Comparison of ENCODE assay signal across 14 mouse cellular contexts in the genomic region with DNA sequence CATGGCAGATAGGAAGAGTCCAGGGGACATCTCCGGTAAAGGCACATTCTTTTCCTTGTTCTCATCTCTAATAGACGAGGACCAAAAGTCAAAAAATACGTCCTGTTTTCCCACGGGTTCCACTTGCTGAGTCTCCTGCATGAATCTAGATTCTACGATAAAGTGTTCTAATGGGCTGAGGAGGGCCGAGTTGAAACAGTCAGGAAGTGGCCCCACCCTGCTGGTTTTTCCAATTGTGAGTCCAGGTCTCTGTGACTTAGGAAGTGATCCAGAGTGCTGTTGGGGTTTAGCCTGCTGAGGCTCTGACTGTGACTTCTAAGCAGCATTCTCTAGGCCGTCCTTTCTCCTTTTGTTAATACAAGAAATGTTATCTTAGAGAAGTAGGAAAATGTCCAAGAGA. TPM values are rescaled to one million over a fixed set of nuclear protein-coding genes. Genes with fewer than 3 reads are reported as not detected.
A peak's percentile ranks its signal among the peaks of the same experiment; 100 is the strongest.
DNase-seq lines count a peak whose midpoint lies in the region.
"Had no signal": no experiment of that assay in that cellular context is flagged by ENCODE, and none has a peak within 500 bp of the region (broad histone marks: within the 10 kb centered on the region; RNA-seq: fewer than 3 reads in every experiment).

No protein-coding gene starts in this region.

- intact Hi-C loops in heart, postnatal 25 days (cut with DNase I): no loop called here

- peak; percentile 7 for DNase-seq in gastrocnemius, postnatal 25 days
- DNase-seq in gastrocnemius, adult 18-20 months (ENCODE audit: low spot score): no peak
- DNase-seq in kidney, postnatal 25 days: peak; percentile 5 to 40
- DNase-seq in kidney, adult 9 months: no peak
- DNase-seq in heart, postnatal 25 days (ENCODE audit: low spot score): peak; percentile 8
- peak; percentile 49 for DNase-seq in lung, postnatal 25 days (ENCODE audit: low spot score)
- no peak for DNase-seq in thymus, postnatal 0 days (ENCODE audit: low spot score)
- DNase-seq in embryo, embryonic 10 days (ENCODE audit: low spot score): no peak
- DNase-seq: adrenal gland, postnatal 14 days; cerebellum, adult 9-11 months; kidney, adult 11 months; layer of hippocampus, postnatal 36 days; liver, postnatal 0 days; thymus, postnatal 4 days had no signal

RNA-seq across cellular contexts. Expression of a gene that starts 23.0 kb away (rescaled TPM):
- total RNA-seq in gastrocnemius, postnatal 25 days (2021): 10 to 100 TPM; 27.2 to 35.8 TPM
- 10 to 100 TPM; 29.1 to 35.0 TPM for total RNA-seq in gastrocnemius, adult 18-20 months (2021)
- 10 to 100 TPM; 61.1 to 63.9 TPM for total RNA-seq in heart, postnatal 25 days (2021)
- polyA plus RNA-seq in thymus, postnatal 0 days (2015; fragmentation: Nextera tagmentation; extraction: Ambion mirVana): 74.1 and 75.2 TPM in 2 replicates

RNA-seq across cellular contexts. Expression of a gene that starts 23.2 kb away (rescaled TPM):
- total RNA-seq in gastrocnemius, postnatal 25 days (2021): 10 to 100 TPM; 15.5 to 17.1 TPM
- total RNA-seq in gastrocnemius, adult 18-20 months (2021): 10 to 100 TPM; 19.2 to 20.3 TPM
- total RNA-seq in heart, postnatal 25 days (2021): 10 to 100 TPM; 20.6 to 20.9 TPM
- polyA plus RNA-seq in thymus, postnatal 0 days (2015; fragmentation: Nextera tagmentation; extraction: Ambion mirVana): 26.5 and 27.0 TPM in 2 replicates

Comparison
In these comparisons a context has a peak if more than half of its experiments do, and no peak if none do; other contexts are left out.
1. DNase-seq: peak in gastrocnemius, postnatal 25 days (single experiment), kidney, postnatal 25 days (2 of 2), heart, postnatal 25 days (single experiment) and lung, postnatal 25 days (single experiment); none in gastrocnemius, adult 18-20 months (single experiment), kidney, adult 9 months (single experiment), thymus, postnatal 0 days (single experiment) and embryo, embryonic 10 days (single experiment).